Mouse (Mus musculus): ENCODE results near the gene Manba. TPM values are rescaled to one million over a fixed set of nuclear protein-coding genes. Genes with fewer than 3 reads are reported as not detected.
"Not testable (repeated sequence)": the region's sequence is repeated elsewhere in the genome, so short reads cannot be mapped to it uniquely, and the experiment has no call there.

Manba gene
- total RNA-seq, 2 experiments from 2014 or later, result 4.6 to 7.2 TPM

GRCm38 (mm10) chr3:135519584-135519983 is 34.2 kb downstream of the Manba start:
- no peak for ATAC-seq (replicated peaks; ENCODE audit: low FRiP score, poor library complexity, severe bottlenecking)

GRCm38 (mm10) chr3:135521963-135522362 is 36.6 kb downstream of the Manba start:
- ATAC-seq (replicated peaks; ENCODE audit: low FRiP score, poor library complexity, severe bottlenecking), result no peak

- ATAC-seq (replicated peaks; ENCODE audit: low FRiP score, poor library complexity, severe bottlenecking), result no peak
Observed at GRCm38 (mm10) chr3:135522618-135523355, 37.4 kb downstream of the Manba start.

- not testable (repeated sequence) for ATAC-seq (replicated peaks; ENCODE audit: low FRiP score, poor library complexity, severe bottlenecking)
Observed at GRCm38 (mm10) chr3:135524900-135525299, 39.5 kb downstream of the Manba start.

- ATAC-seq (replicated peaks; ENCODE audit: low FRiP score, poor library complexity, severe bottlenecking), result no peak
Observed at GRCm38 (mm10) chr3:135529670-135530069, 44.3 kb downstream of the Manba start.

- no peak for ATAC-seq (replicated peaks; ENCODE audit: low FRiP score, poor library complexity, severe bottlenecking)
Observed at GRCm38 (mm10) chr3:135531762-135532161, 46.4 kb downstream of the Manba start.

- no peak for ATAC-seq (replicated peaks; ENCODE audit: low FRiP score, poor library complexity, severe bottlenecking)
Observed at GRCm38 (mm10) chr3:135534103-135534502, 48.7 kb downstream of the Manba start.

GRCm38 (mm10) chr3:135546212-135546923 is 61.0 kb downstream of the Manba start:
- ATAC-seq (replicated peaks; ENCODE audit: low FRiP score, poor library complexity, severe bottlenecking), result no peak

- ATAC-seq (replicated peaks; ENCODE audit: low FRiP score, poor library complexity, severe bottlenecking), result no peak
Observed at GRCm38 (mm10) chr3:135547298-135547697, 61.9 kb downstream of the Manba start.

GRCm38 (mm10) chr3:135552874-135553273 is 67.5 kb downstream of the Manba start:
- ATAC-seq (replicated peaks; ENCODE audit: low FRiP score, poor library complexity, severe bottlenecking), result no peak

- no peak for ATAC-seq (replicated peaks; ENCODE audit: low FRiP score, poor library complexity, severe bottlenecking)
Observed at GRCm38 (mm10) chr3:135555192-135555591, 69.8 kb downstream of the Manba start.

- ATAC-seq (replicated peaks; ENCODE audit: low FRiP score, poor library complexity, severe bottlenecking), result no peak
Observed at GRCm38 (mm10) chr3:135556052-135556587, 70.7 kb downstream of the Manba start.

GRCm38 (mm10) chr3:135556851-135557662 is 71.6 kb downstream of the Manba start:
- ATAC-seq (replicated peaks; ENCODE audit: low FRiP score, poor library complexity, severe bottlenecking), result no peak

- ATAC-seq (replicated peaks; ENCODE audit: low FRiP score, poor library complexity, severe bottlenecking), result no peak
Observed at GRCm38 (mm10) chr3:135562036-135562435, 76.6 kb downstream of the Manba start.

GRCm38 (mm10) chr3:135563163-135563689 is 77.8 kb downstream of the Manba start:
- no peak for ATAC-seq (replicated peaks; ENCODE audit: low FRiP score, poor library complexity, severe bottlenecking)

GRCm38 (mm10) chr3:135564706-135565105 is 79.3 kb downstream of the Manba start:
- ATAC-seq (replicated peaks; ENCODE audit: low FRiP score, poor library complexity, severe bottlenecking), result no peak

GRCm38 (mm10) chr3:135565306-135565705 is 79.9 kb downstream of the Manba start:
- no peak for ATAC-seq (replicated peaks; ENCODE audit: low FRiP score, poor library complexity, severe bottlenecking)

- no peak for ATAC-seq (replicated peaks; ENCODE audit: low FRiP score, poor library complexity, severe bottlenecking)
Observed at GRCm38 (mm10) chr3:135567888-135568287, 82.5 kb downstream of the Manba start.

GRCm38 (mm10) chr3:135568633-135569032 is 83.2 kb downstream of the Manba start:
- no peak for ATAC-seq (replicated peaks; ENCODE audit: low FRiP score, poor library complexity, severe bottlenecking)

GRCm38 (mm10) chr3:135571540-135571939 is 86.1 kb downstream of the Manba start:
- ATAC-seq (replicated peaks; ENCODE audit: low FRiP score, poor library complexity, severe bottlenecking), result no peak
